Mouse (Mus musculus) forebrain, postnatal 0 days (tissue): ENCODE results near the gene Bbs2. TPM values are rescaled to one million over a fixed set of nuclear protein-coding genes. Genes with fewer than 3 reads are reported as not detected.

Experiments
- ATAC-seq: fragments of 200-750 bp; cut with Nextera tagmentation; 2 replicates; pipeline ENCODE4 v1.8.0; 2017; ENCODE audit warnings: mild to moderate bottlenecking, moderate library complexity
- DNase-seq: peaks from one replicate; pipeline ENCODE4 v3.0.0-alpha.2; 2015
- H3K27ac ChIP-seq: fragments of 300-500 bp; sonication (generic); 2 replicates; pipeline ENCODE4 v1.5.1; 2014; ENCODE audit warnings: low read depth, mild to moderate bottlenecking, antibody characterized with exemption, low read length, moderate library complexity, mixed read lengths
- H3K27me3 ChIP-seq: fragments of 300-500 bp; sonication (generic); 2 replicates; pipeline ENCODE4 v1.6.1; 2014; ENCODE audit warnings: mild to moderate bottlenecking, low read length, mixed read lengths; ENCODE audit not compliant: insufficient read depth
- H3K36me3 ChIP-seq: fragments of 300-500 bp; sonication (generic); 2 replicates; pipeline ENCODE4 v1.6.1; 2014; ENCODE audit warnings: mild to moderate bottlenecking, moderate library complexity; ENCODE audit not compliant: insufficient read depth
- H3K4me1 ChIP-seq: fragments of 300-500 bp; sonication (generic); 2 replicates; pipeline ENCODE4 v1.6.1; 2014; ENCODE audit warnings: antibody characterized with exemption; ENCODE audit not compliant: insufficient read depth
- H3K4me2 ChIP-seq: fragments of 300-500 bp; sonication (generic); 2 replicates; pipeline ENCODE4 v1.6.1; 2014; ENCODE audit warnings: low read depth, mild to moderate bottlenecking, moderate library complexity
- H3K4me3 ChIP-seq: fragments of 300-500 bp; sonication (generic); 2 replicates; pipeline ENCODE4 v1.5.1; 2014; ENCODE audit warnings: low read depth, low read length, mixed read lengths
- H3K9ac ChIP-seq: fragments of 300-500 bp; sonication (generic); 2 replicates; pipeline ENCODE4 v1.6.1; 2014; ENCODE audit warnings: mild to moderate bottlenecking
- H3K9me3 ChIP-seq: fragments of 300-500 bp; sonication (generic); 2 replicates; pipeline ENCODE4 v1.6.1; 2016; ENCODE audit warnings: low read length
- CTCF ChIP-seq: sonication (generic); IDR thresholded peaks from 2 replicates; pipeline ENCODE4 v1.5.1; 2016; ENCODE audit warnings: antibody characterized with exemption, control low read depth, low read depth
- WGBS: fragments of 180-500 bp; shearing (Covaris S2); extraction: QIAGEN DNeasy Blood & Tissue Kit; methylation state at CpG from one replicate; pipeline ENCODE4 v1.1.7; 2014; 5-methylcytosine and 5-hydroxymethylcytosine counted together
- polyA plus RNA-seq: library from polyadenylated mRNA; unstranded; fragments of >200 nt; fragmentation: Nextera tagmentation; extraction: Ambion mirVana; gene quantifications from 2 replicates; pipeline ENCODE4 v1.2.1, GENCODE M21; 2015
- total RNA-seq: library from RNA; depleted of rRNA; stranded (reverse); fragments of >200 nt; gene quantifications from 2 replicates; pipeline ENCODE4 v1.2.3, GENCODE M21; 2014; rRNA removed

The Bbs2 gene
- total and polyA plus RNA-seq, 2 experiments from 2014 or later, result 14.9 to 22.6 TPM

DNA sequence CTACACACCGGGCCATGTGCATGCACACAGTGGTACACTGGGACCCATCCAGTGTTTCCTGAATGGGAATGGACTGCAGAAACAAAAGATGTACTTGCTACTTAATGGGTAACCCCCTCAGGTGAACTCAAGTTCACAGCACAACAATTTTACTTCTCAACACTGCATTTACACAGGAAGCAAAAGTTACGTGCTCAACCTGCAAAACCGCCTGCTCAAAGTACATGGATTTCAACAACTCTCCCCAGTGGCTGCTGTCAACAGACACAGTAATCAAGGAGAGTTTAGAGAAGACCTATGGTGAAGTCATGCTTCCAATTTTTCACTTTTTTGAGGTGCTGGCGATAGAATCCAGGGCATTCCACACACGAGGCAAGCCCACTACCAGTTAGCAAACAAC is 63.5 kb downstream of the Bbs2 start:
- WGBS, result 58% methylated on average over 5 of the region's 5 CpGs
- Histone ChIP-seq H3K9ac (no peak overlapping the region), H3K4me2 (peak overlapping the region; percentile 71), H3K9me3 (no peaks in the 10 kb centered on the region), H3K36me3 (peaks cover 14% of the 10 kb centered on the region), H3K4me3 (no peak overlapping the region), H3K4me1 (peaks cover 13% of the 10 kb centered on the region), H3K27ac (no peak overlapping the region), H3K27me3 (no peaks in the 10 kb centered on the region)
- DNase-seq (no peak), ATAC-seq (no peak)
- TF ChIP-seq CTCF, result no peak

DNA sequence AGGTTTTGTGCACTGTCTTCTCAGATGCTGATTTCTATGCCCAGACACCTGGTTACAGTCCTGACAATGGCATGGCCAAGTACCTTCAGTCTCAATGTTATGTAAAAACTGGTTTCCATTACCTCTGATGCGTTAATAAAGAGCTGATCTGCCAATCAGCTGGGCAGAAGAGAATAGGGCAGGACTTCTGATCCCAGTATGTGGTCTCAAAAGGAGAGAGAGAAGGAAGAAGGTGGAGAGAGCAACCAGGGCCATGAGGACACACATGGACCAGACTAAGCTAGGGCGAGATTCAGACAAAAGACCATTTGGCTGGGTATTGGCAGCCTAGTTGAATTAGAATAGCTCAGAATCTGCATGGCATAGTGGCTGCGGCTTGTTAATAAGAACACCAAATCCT is 65.1 kb downstream of the Bbs2 start:
- no peak for TF ChIP-seq CTCF
- H3K4me1 ChIP-seq, result peaks cover 13% of the 10 kb centered on the region
- no peak overlapping the region for H3K27ac ChIP-seq
- no peaks in the 10 kb centered on the region for H3K27me3 ChIP-seq
- no peak overlapping the region for H3K4me3 ChIP-seq
- no peak overlapping the region for H3K9ac ChIP-seq
- no peaks in the 10 kb centered on the region for H3K9me3 ChIP-seq
- 21% methylated on average over 3 of the region's 3 CpGs for WGBS
- ATAC-seq (no peak), DNase-seq (no peak)
- no peak overlapping the region for H3K4me2 ChIP-seq
- H3K36me3 ChIP-seq, result peaks cover 20% of the 10 kb centered on the region

DNA sequence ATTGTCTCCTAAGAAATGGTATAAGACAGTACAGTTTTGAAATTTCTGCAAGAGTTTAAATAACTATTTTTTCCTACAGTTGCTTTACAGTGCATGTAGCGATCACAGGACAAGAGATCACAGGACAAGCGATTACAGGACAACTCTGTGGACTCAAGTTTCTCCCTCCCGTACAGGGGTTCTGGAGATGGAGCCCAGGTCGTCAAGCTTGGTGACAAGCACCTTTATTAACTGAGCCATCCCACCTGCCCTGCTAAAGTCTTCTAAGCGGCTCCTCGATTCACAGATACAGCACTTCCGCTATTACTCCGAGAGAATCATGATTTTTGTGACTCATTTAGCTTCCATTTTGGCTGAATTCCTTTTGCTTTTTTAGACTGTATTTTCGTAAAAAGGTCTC is 69.0 kb downstream of the Bbs2 start:
- H3K4me2 ChIP-seq, result no peak overlapping the region
- H3K27me3 ChIP-seq, result no peaks in the 10 kb centered on the region
- WGBS, result 95% methylated on average over 9 of the region's 9 CpGs
- no peak overlapping the region for H3K9ac ChIP-seq
- no peak for DNase-seq
- H3K27ac ChIP-seq, result no peak overlapping the region
- TF ChIP-seq CTCF, result no peak
- H3K4me3 ChIP-seq, result no peak overlapping the region
- H3K9me3 ChIP-seq, result no peaks in the 10 kb centered on the region
- H3K36me3 ChIP-seq, result peaks cover 55% of the 10 kb centered on the region
- no peaks in the 10 kb centered on the region for H3K4me1 ChIP-seq
- no peak for ATAC-seq

DNA sequence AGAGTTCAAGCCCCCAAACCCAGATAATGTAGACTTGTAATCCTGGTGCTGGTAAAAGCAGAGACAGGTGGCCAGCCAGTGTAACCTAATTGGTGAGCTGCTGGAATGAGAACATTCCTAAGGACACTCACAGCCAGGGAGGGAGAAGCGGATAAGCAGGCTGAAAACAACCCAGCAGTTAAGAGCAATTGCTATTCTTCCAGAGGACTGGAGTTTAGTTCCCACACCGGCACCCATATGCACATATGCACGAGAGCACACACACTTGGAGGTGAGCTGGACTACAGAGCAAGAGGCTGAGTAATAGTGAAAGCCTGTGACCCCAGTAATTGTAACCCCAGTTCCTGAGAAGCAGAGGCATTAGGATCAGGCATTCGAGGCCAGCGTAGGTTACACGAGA is 74.8 kb downstream of the Bbs2 start:
- Histone ChIP-seq H3K9ac (no peak overlapping the region), H3K4me3 (no peak overlapping the region), H3K4me2 (no peak overlapping the region), H3K27me3 (no peaks in the 10 kb centered on the region), H3K36me3 (peaks cover 68% of the 10 kb centered on the region), H3K27ac (no peak overlapping the region), H3K9me3 (no peaks in the 10 kb centered on the region), H3K4me1 (no peaks in the 10 kb centered on the region)
- 95% methylated on average over 6 of the region's 6 CpGs for WGBS
- no peak for DNase-seq
- no peak for TF ChIP-seq CTCF
- no peak for ATAC-seq

Other genes with a start within 250 kb of the Bbs2 start
- gene Amfr, start 86.1 kb downstream of the Bbs2 start, total RNA-seq, result 163 and 217 TPM in 2 replicates
- gene Amfr, start 86.1 kb downstream of the Bbs2 start, polyA plus RNA-seq, result 82.8 and 90.2 TPM in 2 replicates
- gene Nudt21, start 61.9 kb downstream of the Bbs2 start, total RNA-seq, result 107 and 110 TPM in 2 replicates
- gene Nudt21, start 61.9 kb downstream of the Bbs2 start, polyA plus RNA-seq, result 104 and 131 TPM in 2 replicates
- gene Ogfod1, start 61.7 kb downstream of the Bbs2 start, total RNA-seq, result 15.4 and 17.9 TPM in 2 replicates
- gene Ogfod1, start 61.7 kb downstream of the Bbs2 start, polyA plus RNA-seq, result 5.3 and 8.2 TPM in 2 replicates
- gene Mt4, start 38.3 kb upstream of the Bbs2 start, total RNA-seq, result not detected in 2 replicates
- gene Mt4, start 38.3 kb upstream of the Bbs2 start, polyA plus RNA-seq, result not detected in 2 replicates
- 151 and 445 TPM in 2 replicates for gene Mt3, start 53.7 kb upstream of the Bbs2 start, total RNA-seq
- gene Mt3, start 53.7 kb upstream of the Bbs2 start, polyA plus RNA-seq, result 316 and 341 TPM in 2 replicates
- gene Mt2, start 73.7 kb upstream of the Bbs2 start, total RNA-seq, result 36.4 and 88.1 TPM in 2 replicates
- gene Mt2, start 73.7 kb upstream of the Bbs2 start, polyA plus RNA-seq, result 139 and 143 TPM in 2 replicates
- 205 and 418 TPM in 2 replicates for gene Mt1, start 80.2 kb upstream of the Bbs2 start, total RNA-seq
- 386 and 411 TPM in 2 replicates for gene Mt1, start 80.2 kb upstream of the Bbs2 start, polyA plus RNA-seq
- 43.7 and 44.5 TPM in 2 replicates for gene Nup93, start 115.6 kb upstream of the Bbs2 start, total RNA-seq
- gene Nup93, start 115.6 kb upstream of the Bbs2 start, polyA plus RNA-seq, result 31.4 and 36.7 TPM in 2 replicates
- gene Slc12a3, start 230.3 kb upstream of the Bbs2 start, total RNA-seq, result 0.29 TPM in 1 of 2 replicates, not detected in the other
- 0.08 and 0.12 TPM in 2 replicates for gene Slc12a3, start 230.3 kb upstream of the Bbs2 start, polyA plus RNA-seq